Mouse (Mus musculus) gonadal fat pad, adult 2 months (tissue): Measurements from ENCODE around the gene Rubcnl. TPM values are rescaled to one million over a fixed set of nuclear protein-coding genes. Genes with fewer than 3 reads are reported as not detected.

Source experiments
- DNase-seq: peaks from one replicate; pipeline ENCODE4 v3.0.0-alpha.2; 2012; ENCODE audit warnings: low read depth
- polyA plus RNA-seq: library from polyadenylated mRNA; depleted of rRNA; stranded (reverse); fragments of >200 nt; gene quantifications from 2 replicates; pipeline ENCODE4 v1.2.3, GENCODE M21; 2012; rRNA removed

Rubcnl gene
- polyA plus RNA-seq, 1 experiment: 0.86 TPM

- no peak for DNase-seq
Measured at GRCm38 (mm10) chr14:75069356-75069979, 53.6 kb downstream of the Rubcnl start.

- no peak for DNase-seq
Measured at GRCm38 (mm10) chr14:75071091-75071490, 55.3 kb downstream of the Rubcnl start.

DNA sequence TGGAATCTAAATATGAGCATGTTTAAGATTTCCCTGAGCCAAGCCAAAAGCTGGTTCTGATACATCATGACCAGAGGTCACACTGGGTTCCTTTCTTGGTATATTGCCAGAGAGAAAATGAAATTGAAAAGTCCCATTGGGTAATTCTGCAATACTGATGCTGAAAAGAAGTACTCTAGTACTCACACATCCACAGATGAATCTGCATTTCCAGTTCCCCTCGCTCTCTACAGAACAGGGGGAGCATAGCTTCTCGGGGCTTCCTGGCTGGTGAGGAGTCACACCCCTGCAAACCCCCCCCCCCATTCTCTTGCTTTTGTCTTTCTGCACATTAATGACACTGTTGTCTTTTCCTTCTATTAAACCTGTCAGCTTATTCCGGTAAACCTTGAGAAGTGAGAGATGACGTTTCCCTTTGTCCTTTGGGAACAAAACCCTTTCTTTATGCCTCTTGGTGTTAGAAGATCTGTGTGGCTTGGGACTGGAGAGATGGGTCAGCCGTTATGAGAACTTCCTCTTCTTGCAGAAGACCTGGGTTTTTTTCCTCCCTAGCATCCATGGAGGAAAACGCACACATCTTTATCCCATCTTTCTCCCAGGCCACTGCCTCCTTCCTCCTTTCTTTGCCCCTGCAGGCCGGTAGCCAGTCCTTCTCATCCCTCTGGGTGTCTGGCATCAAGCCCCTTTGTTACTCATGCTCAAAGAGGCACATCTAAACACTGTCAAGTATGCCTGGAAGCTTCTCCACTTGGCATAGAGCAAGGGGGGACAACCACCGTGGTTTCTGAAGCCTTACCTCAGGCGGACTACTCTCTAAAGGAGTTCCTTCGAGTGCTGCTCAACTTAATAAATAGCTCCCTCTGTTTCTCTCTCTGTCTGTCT lies 59.7 kb downstream of the Rubcnl start:
- no peak for DNase-seq

- no peak for DNase-seq
Measured at GRCm38 (mm10) chr14:75077946-75078345, 62.1 kb downstream of the Rubcnl start.

Other genes with a start within 250 kb of the Rubcnl start
- 7.1 and 7.2 TPM in 2 replicates for gene Lrch1, start 68.2 kb upstream of the Rubcnl start, polyA plus RNA-seq
- 0.34 and 0.49 TPM in 2 replicates for gene Lrrc63, start 114.9 kb downstream of the Rubcnl start, polyA plus RNA-seq
- 56.0 and 91.9 TPM in 2 replicates for gene Lcp1, start 115.1 kb downstream of the Rubcnl start, polyA plus RNA-seq
- 0.37 TPM in 1 of 2 replicates, not detected in the other for gene Cpb2, start 226.3 kb downstream of the Rubcnl start, polyA plus RNA-seq